Mouse (Mus musculus) stomach, postnatal 0 days (tissue): ENCODE data around the gene Sel1l2.

Experiments
- CTCF ChIP-seq: IDR thresholded peaks from 2 replicates; pipeline ENCODE4 v1.5.1; 2016; ENCODE audit warnings: antibody characterized with exemption, low read depth, mild to moderate bottlenecking, moderate library complexity
- EP300 ChIP-seq: optimal IDR thresholded peaks from 2 replicates; pipeline ENCODE3; 2016; ENCODE audit warnings: antibody characterized with exemption

- TF ChIP-seq CTCF: no peak
- no peak for TF ChIP-seq EP300
Measured at GRCm38 (mm10) chr2:140215415-140215814, 174.1 kb downstream of the Sel1l2 start.
